Mouse (Mus musculus) testis, adult 2 months (tissue): ENCODE measurements around the gene Fam71e1.

Experiments
- CTCF ChIP-seq: fragments of 200-500 bp; IDR thresholded peaks from 2 replicates; pipeline ENCODE4 v1.5.1; 2012; ENCODE audit warnings: low read depth, mild to moderate bottlenecking, inconsistent platforms, low read length, moderate library complexity; ENCODE audit not compliant: control insufficient read depth, insufficient read depth, insufficient replicate concordance
- POLR2A ChIP-seq: fragments of 200-500 bp; IDR thresholded peaks from 2 replicates; pipeline ENCODE4 v1.6.1; 2012; ENCODE audit warnings: low read depth, mild to moderate bottlenecking, inconsistent platforms, low read length, moderate library complexity; ENCODE audit not compliant: control insufficient read depth

DNA sequence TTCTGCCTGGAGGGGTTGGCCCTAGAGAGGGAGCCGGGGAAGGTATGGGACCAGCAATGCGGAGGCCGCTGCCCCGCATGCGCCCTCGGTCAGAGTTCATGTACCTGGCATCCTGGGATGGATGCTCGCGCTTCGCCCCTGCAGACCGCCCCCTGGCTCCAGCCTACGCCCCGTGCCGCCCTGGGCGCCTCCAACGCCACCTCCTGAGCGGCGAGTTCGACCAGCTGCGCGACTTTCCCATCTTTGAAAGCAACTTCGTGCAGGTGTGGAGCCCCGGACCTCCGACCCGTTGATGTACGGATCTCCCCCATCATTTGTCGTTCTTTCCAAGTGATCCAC lies 359 bp downstream of the Fam71e1 start:
- TF ChIP-seq CTCF = no peak
- TF ChIP-seq POLR2A = no peak; the same call in 1 of the 2 replicates
